Mouse (Mus musculus) G1E (cell line): Measurements from ENCODE around the gene Apol11a.
"Not testable (repeated sequence)": the region's sequence is repeated elsewhere in the genome, so short reads cannot be mapped to it uniquely, and the experiment has no call there.

ENCODE experiments used
- CTCF ChIP-seq: IDR thresholded peaks from 2 replicates; pipeline ENCODE4 v1.5.1; 2012; ENCODE audit warnings: low read depth, low read length, inconsistent platforms, mixed read lengths
- POLR2AphosphoS5 ChIP-seq: IDR thresholded peaks from 2 replicates; pipeline ENCODE4 v1.6.1; 2012; ENCODE audit warnings: low read depth, low read length, inconsistent platforms; ENCODE audit not compliant: insufficient replicate concordance
- TAL1 ChIP-seq: conservative IDR thresholded peaks from 2 replicates; pipeline ENCODE4 v1.6.1; 2012; ENCODE audit warnings: low read depth, low read length, inconsistent platforms, mixed read lengths

DNA sequence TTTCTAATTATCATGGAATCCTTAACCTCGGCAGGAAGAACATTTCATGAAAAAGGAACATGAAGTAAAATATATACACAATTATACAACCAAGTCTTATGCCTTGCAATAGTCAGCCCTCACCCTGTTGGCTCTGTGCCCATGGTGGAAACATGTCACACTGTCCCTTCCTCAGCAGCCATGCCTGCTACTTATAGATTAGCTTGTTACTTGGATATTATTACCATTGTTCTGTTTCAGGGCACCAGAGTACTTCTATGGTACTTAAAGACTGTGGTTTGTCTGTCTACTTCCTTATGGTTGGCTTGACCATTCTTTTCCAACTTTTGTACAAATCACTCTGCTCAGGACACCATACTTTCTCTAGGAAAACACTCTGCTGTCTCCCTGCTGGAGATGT lies 14.9 kb upstream of the Apol11a start:
- not testable (repeated sequence) for TF ChIP-seq CTCF, POLR2AphosphoS5, TAL1
